Mouse (Mus musculus): ENCODE measurements around the gene Sult2b1.

Sult2b1 gene

GRCm38 (mm10) chr7:45770427-45771082 lies 13.9 kb downstream of the Sult2b1 start:
- no peak for DNase-seq

GRCm38 (mm10) chr7:45767500-45767899 lies 17.0 kb downstream of the Sult2b1 start:
- DNase-seq = no peak

- DNase-seq = no peak
Measured at GRCm38 (mm10) chr7:45766764-45767163, 17.7 kb downstream of the Sult2b1 start.

GRCm38 (mm10) chr7:45765995-45766394 lies 18.5 kb downstream of the Sult2b1 start:
- DNase-seq = no peak

- DNase-seq = peak; percentile 50
Measured at GRCm38 (mm10) chr7:45760151-45760550, 24.3 kb downstream of the Sult2b1 start.

GRCm38 (mm10) chr7:45759400-45759799 lies 25.1 kb downstream of the Sult2b1 start:
- peak; percentile 76 for DNase-seq

GRCm38 (mm10) chr7:45755703-45756102 lies 28.8 kb downstream of the Sult2b1 start:
- no peak for DNase-seq

GRCm38 (mm10) chr7:45750162-45750561 lies 34.3 kb downstream of the Sult2b1 start:
- no peak for DNase-seq

GRCm38 (mm10) chr7:45749401-45749800 lies 35.1 kb downstream of the Sult2b1 start:
- DNase-seq = no peak

- DNase-seq = no peak
Measured at GRCm38 (mm10) chr7:45748110-45748509, 36.4 kb downstream of the Sult2b1 start.

GRCm38 (mm10) chr7:45747450-45747849 lies 37.0 kb downstream of the Sult2b1 start:
- DNase-seq = no peak

GRCm38 (mm10) chr7:45746518-45746917 lies 38.0 kb downstream of the Sult2b1 start:
- no peak for DNase-seq

- peak; percentile 38 for DNase-seq
Measured at GRCm38 (mm10) chr7:45744387-45744786, 40.1 kb downstream of the Sult2b1 start.

- DNase-seq = peak; percentile 43
Measured at GRCm38 (mm10) chr7:45742338-45742737, 42.1 kb downstream of the Sult2b1 start.

- DNase-seq = peak; percentile 65
Measured at GRCm38 (mm10) chr7:45741777-45742176, 42.7 kb downstream of the Sult2b1 start.

GRCm38 (mm10) chr7:45741308-45741707 lies 43.2 kb downstream of the Sult2b1 start:
- DNase-seq = no peak

- no peak for DNase-seq
Measured at GRCm38 (mm10) chr7:45739820-45740219, 44.6 kb downstream of the Sult2b1 start.

- DNase-seq = peak; percentile 86
Measured at GRCm38 (mm10) chr7:45739162-45739763, 45.2 kb downstream of the Sult2b1 start.

GRCm38 (mm10) chr7:45733477-45733876 lies 51.0 kb downstream of the Sult2b1 start:
- peak; percentile 85 for DNase-seq

- peak; percentile 68 for DNase-seq
Measured at GRCm38 (mm10) chr7:45730727-45731431, 53.6 kb downstream of the Sult2b1 start.

GRCm38 (mm10) chr7:45727625-45728024 lies 56.8 kb downstream of the Sult2b1 start:
- no peak for DNase-seq

- DNase-seq = no peak
Measured at GRCm38 (mm10) chr7:45726419-45726818, 58.0 kb downstream of the Sult2b1 start.

GRCm38 (mm10) chr7:45725713-45726112 lies 58.8 kb downstream of the Sult2b1 start, which contains the start of gene Spaca4:
TSS of gene Spaca4 (minus strand) at chr7:45725813.
- DNase-seq = no peak

- DNase-seq = no peak
Measured at GRCm38 (mm10) chr7:45725151-45725550, 59.3 kb downstream of the Sult2b1 start.

Measured in thymus, postnatal 14 days (tissue).